Mouse (Mus musculus): ENCODE measurements around the gene Efcab14.
A peak's percentile ranks its signal among the peaks of the same experiment; 100 is the strongest.

DNA sequence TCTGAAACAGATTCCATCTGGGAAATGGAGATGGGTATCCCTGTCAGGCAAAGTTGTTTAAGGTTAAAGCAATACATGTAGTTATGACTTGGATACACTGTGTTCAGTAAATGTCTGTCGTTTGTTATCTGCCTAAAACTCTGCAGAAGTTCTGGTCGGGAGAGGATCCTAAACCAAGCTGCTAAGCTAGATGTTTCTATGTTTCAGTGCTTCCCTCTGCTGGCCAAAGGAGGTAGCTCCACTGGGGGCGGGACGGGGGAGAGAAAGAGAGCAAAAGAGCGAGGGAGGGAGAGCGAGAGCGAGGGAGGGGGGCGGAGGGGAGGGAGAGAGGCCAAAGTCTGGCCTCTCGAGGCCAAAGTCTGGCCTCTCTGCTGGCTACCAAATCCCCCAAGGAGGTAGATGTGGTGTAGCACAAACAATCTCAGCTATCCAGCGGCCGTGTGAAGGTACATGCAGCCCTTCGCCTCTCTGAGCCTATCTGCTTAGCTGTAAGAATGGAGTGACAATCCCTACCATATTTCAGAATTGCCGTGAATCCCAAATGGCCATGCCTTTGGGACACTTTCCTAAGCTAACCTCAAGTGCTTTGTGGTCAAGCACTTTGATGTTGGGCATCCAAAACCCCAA lies 27.6 kb upstream of the Efcab14 start:
- peak; percentile 26; the same call in 1 of the 2 replicates for TF ChIP-seq CTCF (IDR thresholded peaks at IDR 0.05; ENCODE audit: borderline replicate concordance, control insufficient read depth, extremely low read depth, insufficient read depth, low read length, poor library complexity)
- TF ChIP-seq POLR2A (IDR thresholded peaks at IDR 0.05; ENCODE audit: control insufficient read depth, extremely low read depth, insufficient read depth, low read length, poor library complexity), result no peak
